Mouse (Mus musculus): ENCODE data around the gene Ctns. TPM values are rescaled to one million over a fixed set of nuclear protein-coding genes. Genes with fewer than 3 reads are reported as not detected.
A peak's percentile ranks its signal among the peaks of the same experiment; 100 is the strongest.

Gene Ctns
- total RNA-seq, 2 experiments from 2014 or later, result 14.3 to 16.8 TPM

DNA sequence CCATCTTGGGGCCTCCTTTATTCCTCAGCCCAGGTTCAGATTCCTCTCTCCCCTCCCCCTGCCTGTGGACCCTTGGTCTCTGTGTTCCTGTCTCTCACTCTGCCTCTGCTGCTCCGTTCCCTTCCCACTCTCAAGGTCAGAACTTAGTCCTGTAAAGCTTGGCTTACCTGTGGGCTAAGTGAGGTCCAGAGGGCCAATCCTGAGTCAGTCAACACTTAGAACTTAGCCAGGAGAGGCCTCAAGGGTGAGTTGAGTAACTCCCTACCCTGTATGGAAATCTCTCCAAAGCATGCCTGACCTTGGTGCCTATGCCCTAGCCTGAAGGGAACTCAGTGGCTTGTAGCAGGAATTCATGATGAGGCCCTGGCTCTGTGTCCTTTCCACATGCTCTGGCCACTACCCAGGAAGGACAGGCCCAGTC, 54.6 kb downstream of the Ctns start:
- DNase-seq, result peak in 1 of 2 experiments; percentile 40

DNA sequence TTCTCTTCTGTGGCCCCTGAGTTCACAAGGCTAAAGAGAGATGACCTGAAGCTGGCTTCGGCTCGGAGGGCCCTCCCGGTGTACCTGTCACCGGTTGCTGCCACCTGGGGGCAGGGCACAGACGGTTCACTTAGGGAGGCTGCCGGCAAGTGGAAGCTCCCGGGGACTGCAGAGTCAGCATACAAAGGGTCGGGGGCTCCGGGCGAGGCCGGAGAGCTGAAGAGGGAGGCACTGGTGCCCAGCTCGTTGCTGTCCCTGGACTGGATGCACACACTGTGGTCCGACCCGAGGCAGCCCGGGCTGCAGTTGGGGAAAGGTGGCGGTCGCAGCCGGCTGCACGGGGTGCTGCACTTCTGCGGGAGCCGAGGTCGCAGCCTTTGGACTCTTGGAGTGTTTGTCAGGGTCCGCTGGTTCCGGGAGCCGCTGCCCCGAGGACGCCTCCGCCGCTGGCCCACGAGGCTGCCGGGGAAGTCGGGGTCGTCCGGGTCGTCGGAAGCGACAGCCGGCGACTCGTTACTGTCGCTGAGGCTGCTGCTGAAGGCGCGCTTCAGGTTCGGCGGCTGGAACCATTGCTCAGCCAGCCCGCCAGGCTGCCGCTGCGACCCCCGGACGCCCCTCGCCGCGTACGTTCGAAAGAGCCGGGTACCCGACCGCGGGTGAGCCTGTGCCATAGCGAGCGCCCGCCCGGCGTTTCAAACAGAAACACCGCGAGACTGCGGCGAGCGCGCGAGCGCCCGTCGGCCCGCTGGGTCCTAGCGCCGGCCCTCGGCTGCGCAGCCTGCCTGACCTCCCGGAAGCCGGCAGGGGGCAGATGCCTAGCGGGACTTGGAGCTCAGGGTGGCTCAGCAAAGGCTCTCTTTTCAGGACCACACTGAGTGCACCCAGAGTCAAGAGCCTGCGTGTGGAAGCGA, 61.0 kb downstream of the Ctns start, which contains the start of gene Haspin:
Gene Haspin (minus strand): TSS at position 704 of the 911 bp plus-strand sequence.
- DNase-seq, result peak; percentile 92 to 95

DNA sequence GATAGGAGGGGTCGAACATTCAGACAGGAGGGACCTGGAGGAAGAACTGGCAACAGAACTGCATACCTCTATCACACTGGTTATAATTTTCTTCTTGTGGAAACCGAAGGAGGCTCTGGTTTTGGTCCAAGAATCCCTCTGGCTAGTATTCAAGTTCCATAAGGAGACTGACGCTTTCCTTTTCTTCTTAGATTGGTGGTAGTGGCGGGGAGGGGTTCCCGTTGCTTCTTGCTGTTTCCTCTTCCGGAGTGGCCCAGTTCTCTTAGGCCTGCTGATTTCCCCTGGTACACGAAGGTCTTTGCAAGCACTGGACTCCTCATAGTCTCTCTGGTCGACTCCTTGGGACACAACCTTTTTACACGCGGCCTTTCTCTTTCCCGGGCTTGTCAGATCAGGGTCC, 61.7 kb downstream of the Ctns start:
- DNase-seq, result peak in 1 of 2 experiments; percentile 11

DNA sequence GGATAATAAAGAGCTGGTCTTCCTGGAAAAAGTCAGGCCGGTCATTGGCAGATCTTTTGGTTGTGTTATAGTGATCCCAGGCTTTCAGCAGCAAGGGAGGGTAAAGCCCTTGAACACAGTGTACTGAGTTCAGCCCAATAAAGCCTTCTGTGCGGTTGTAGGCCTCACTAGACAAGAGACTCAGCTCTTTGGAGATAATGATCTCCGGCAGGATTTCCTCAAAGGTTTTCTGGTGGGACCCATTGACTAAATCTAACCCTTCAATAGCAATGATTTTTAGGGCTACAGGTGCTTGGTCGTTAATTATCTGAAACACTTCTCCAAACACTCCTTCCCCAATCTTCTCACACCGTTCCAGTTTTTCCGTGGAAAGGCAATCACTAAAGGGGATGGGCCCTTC, 62.3 kb downstream of the Ctns start:
- DNase-seq, result no peak

DNA sequence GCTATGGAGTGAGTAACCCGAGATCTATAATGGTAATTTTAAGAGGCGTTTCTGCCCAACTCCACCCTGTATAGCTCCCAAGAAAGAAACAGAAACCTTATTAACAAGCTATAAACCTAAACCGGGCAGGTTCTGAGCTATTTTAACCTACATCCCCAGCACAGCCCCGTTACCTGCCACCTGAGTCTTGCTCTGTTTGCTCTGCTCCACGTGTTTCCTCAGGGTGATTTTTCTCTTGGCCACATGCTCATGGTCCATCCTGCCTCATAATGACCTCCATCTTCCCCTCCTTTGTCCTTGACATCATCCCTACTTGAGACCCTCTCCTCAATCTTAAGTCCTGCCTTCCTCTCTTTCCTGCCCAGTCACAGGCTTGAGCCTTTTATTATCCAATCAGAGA, 64.6 kb downstream of the Ctns start:
- no peak for DNase-seq

Other genes with a start within 250 kb of the Ctns start
- 1 to 10 TPM; 7.2 to 8.2 TPM for gene Atp2a3, start 237.9 kb downstream of the Ctns start, total RNA-seq (2021)
- under 1 TPM; 0.33 to 0.70 TPM for gene P2rx1, start 199.9 kb downstream of the Ctns start, total RNA-seq (2021)
- 1 to 10 TPM; 2.6 to 5.1 TPM for gene Camkk1, start 180.0 kb downstream of the Ctns start, total RNA-seq (2021)
- gene Ncbp3, start 151.3 kb downstream of the Ctns start, total RNA-seq (2021), result 10 to 100 TPM; 11.0 to 12.0 TPM
- gene Itgae, start 108.5 kb downstream of the Ctns start, total RNA-seq (2021), result under 1 TPM; 0.50 to 0.59 TPM
- under 1 TPM; 0.93 to 0.95 TPM for gene Haspin, start 60.7 kb downstream of the Ctns start, total RNA-seq (2021)
- gene P2rx5, start 38.6 kb downstream of the Ctns start, total RNA-seq (2021), result 1 to 10 TPM; 5.1 to 6.5 TPM
- 10 to 100 TPM; 83.0 to 85.0 TPM for gene Emc6, start 22.0 kb downstream of the Ctns start, total RNA-seq (2021)
- gene Tax1bp3, start 22.0 kb downstream of the Ctns start, total RNA-seq (2021), result 10 to 100 TPM; 74.5 to 79.4 TPM
- gene Shpk, start 418 bp upstream of the Ctns start, total RNA-seq (2021), result 10 to 100 TPM in 1 of 2 experiments, 1 to 10 TPM in 1; 8.8 to 13.2 TPM
- gene Trpv1, start 35.2 kb upstream of the Ctns start, total RNA-seq (2021), result under 1 TPM; 0.13 to 0.36 TPM
- gene Trpv3, start 68.3 kb upstream of the Ctns start, total RNA-seq (2021), result under 1 TPM; 0.07 to 0.20 TPM
- 10 to 100 TPM; 10.5 to 10.8 TPM for gene Aspa, start 130.6 kb upstream of the Ctns start, total RNA-seq (2021)
- not detected for gene Gm49340, start 130.7 kb upstream of the Ctns start, total RNA-seq (2021)
- 1 to 10 TPM; 1.0 to 1.1 TPM for gene Spata22, start 130.7 kb upstream of the Ctns start, total RNA-seq (2021)
- under 1 TPM in 1 of 2 experiments, not detected in 1; 0.26 TPM for gene Olfr20, start 151.7 kb upstream of the Ctns start, total RNA-seq (2021)
- gene Olfr376, start 172.2 kb upstream of the Ctns start, total RNA-seq (2021), result not detected
- not detected for gene Olfr1, start 200.6 kb upstream of the Ctns start, total RNA-seq (2021)
- not detected for gene Olfr378, start 229.4 kb upstream of the Ctns start, total RNA-seq (2021)

All from adrenal gland, postnatal 36 days (tissue).